Mouse (Mus musculus) neural tube, embryonic 12.5 days (tissue): ENCODE results near the gene Rptor. TPM values are rescaled to one million over a fixed set of nuclear protein-coding genes. Genes with fewer than 3 reads are reported as not detected.

ENCODE experiments used
- ATAC-seq: fragments of 200-750 bp; cut with Nextera tagmentation; 2 replicates; pipeline ENCODE4 v1.8.0; 2017; ENCODE audit warnings: low read depth, mild to moderate bottlenecking, moderate TSS enrichment, moderate library complexity; ENCODE audit not compliant: low FRiP score
- H3K27ac ChIP-seq: fragments of 300-500 bp; sonication (generic); 2 replicates; pipeline ENCODE4 v1.5.1; 2016
- H3K27me3 ChIP-seq: fragments of 300-500 bp; sonication (generic); replicated peaks from 2 replicates; pipeline ENCODE4 v1.6.1; 2016; ENCODE audit warnings: mild to moderate bottlenecking
- H3K36me3 ChIP-seq: fragments of 300-500 bp; sonication (generic); 2 replicates; pipeline ENCODE4 v1.6.1; 2016; ENCODE audit warnings: mild to moderate bottlenecking
- H3K4me1 ChIP-seq: fragments of 300-500 bp; sonication (generic); 2 replicates; pipeline ENCODE4 v1.6.1; 2016
- H3K4me2 ChIP-seq: fragments of 300-500 bp; sonication (generic); replicated peaks from 2 replicates; pipeline ENCODE4 v1.6.1; 2016; ENCODE audit warnings: mild to moderate bottlenecking
- H3K4me3 ChIP-seq: fragments of 300-500 bp; sonication (generic); 2 replicates; pipeline ENCODE4 v1.5.1; 2016
- H3K9ac ChIP-seq: fragments of 300-500 bp; sonication (generic); 2 replicates; pipeline ENCODE4 v1.6.1; 2016; ENCODE audit warnings: mild to moderate bottlenecking
- H3K9me3 ChIP-seq: fragments of 300-500 bp; sonication (generic); 2 replicates; pipeline ENCODE4 v1.6.1; 2016; ENCODE audit warnings: mild to moderate bottlenecking
- WGBS: fragments of 180-500 bp; shearing (Covaris S2); methylation state at CpG from one replicate; pipeline ENCODE4 v1.1.7; 2016; 5-methylcytosine and 5-hydroxymethylcytosine counted together
- polyA plus RNA-seq: library from polyadenylated mRNA; unstranded; fragments of >200 nt; fragmentation: Nextera tagmentation; extraction: Ambion mirVana; gene quantifications from 2 replicates; pipeline ENCODE4 v1.2.1, GENCODE M21; 2016

The Rptor gene
- polyA plus RNA-seq, 1 experiment from 2014 or later, result 17.8 TPM

DNA sequence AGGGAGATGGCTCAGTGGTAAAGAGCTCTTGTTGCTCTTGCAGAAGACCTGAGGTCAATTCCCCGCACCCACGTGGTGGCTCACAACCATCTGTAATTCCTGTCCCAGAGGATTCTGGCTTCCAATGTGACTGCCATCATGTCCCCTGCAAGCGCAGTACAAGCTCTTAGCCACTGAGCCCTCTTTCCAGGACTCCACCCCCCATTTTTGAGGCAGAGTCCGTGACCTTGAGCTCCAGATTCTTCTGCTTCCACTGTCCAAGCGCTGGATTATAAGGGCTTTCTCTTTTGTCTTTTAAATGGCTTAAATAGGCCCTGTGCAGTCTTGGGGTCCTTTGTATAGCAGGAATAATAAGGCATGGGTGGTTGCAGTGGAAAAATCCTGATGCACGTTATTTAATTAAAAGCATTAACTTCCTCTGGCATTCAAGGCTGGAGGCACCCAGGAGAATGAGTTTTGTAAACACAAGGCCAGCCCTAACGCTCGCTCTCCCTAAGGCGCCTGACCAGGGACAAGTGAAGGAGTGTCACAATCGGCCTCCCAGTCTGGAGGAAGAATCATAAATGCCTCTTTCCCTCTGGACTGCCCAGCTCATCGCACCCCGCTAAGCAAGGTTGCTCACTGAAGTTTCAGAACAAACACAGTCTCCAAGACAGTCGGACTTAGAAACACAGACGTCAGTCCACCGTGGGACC lies 30.2 kb upstream of the Rptor start:
- Histone ChIP-seq H3K4me2 (no peak overlapping the region), H3K9me3 (no peaks in the 10 kb centered on the region), H3K36me3 (no peaks in the 10 kb centered on the region), H3K4me3 (no peak overlapping the region), H3K27ac (no peak overlapping the region), H3K27me3 (no peaks in the 10 kb centered on the region), H3K9ac (no peak overlapping the region), H3K4me1 (peaks cover 14% of the 10 kb centered on the region; the same call in 1 of the 2 replicates)
- ATAC-seq, result no peak
- 53% methylated on average over 15 of the region's 15 CpGs for WGBS

GRCm38 (mm10) chr11:119576855-119577254 lies 25.9 kb upstream of the Rptor start:
- H3K9ac ChIP-seq, result no peak overlapping the region
- no peak overlapping the region for H3K27ac ChIP-seq

GRCm38 (mm10) chr11:119577721-119578120 lies 25.0 kb upstream of the Rptor start:
- H3K27ac ChIP-seq, result no peak overlapping the region
- H3K4me1 ChIP-seq, result peaks cover 11% of the 10 kb centered on the region; the same call in 1 of the 2 replicates
- no peak overlapping the region for H3K4me3 ChIP-seq
- H3K36me3 ChIP-seq, result no peaks in the 10 kb centered on the region
- no peak for ATAC-seq
- no peaks in the 10 kb centered on the region for H3K9me3 ChIP-seq
- 79% methylated on average over 2 of the region's 2 CpGs for WGBS
- H3K27me3 ChIP-seq, result no peaks in the 10 kb centered on the region
- no peak overlapping the region for H3K4me2 ChIP-seq
- H3K9ac ChIP-seq, result no peak overlapping the region

More at GRCm38 (mm10) chr11:119576855-119577254, 25.9 kb upstream of the Rptor start:
- no peak overlapping the region for H3K4me2 ChIP-seq
- 19% methylated on average over 4 of the region's 4 CpGs for WGBS
- ATAC-seq, result no peak
- H3K4me1 ChIP-seq, result peaks cover 16% of the 10 kb centered on the region; the same call in 1 of the 2 replicates
- H3K9me3 ChIP-seq, result no peaks in the 10 kb centered on the region
- no peaks in the 10 kb centered on the region for H3K27me3 ChIP-seq
- H3K4me3 ChIP-seq, result no peak overlapping the region
- H3K36me3 ChIP-seq, result no peaks in the 10 kb centered on the region

DNA sequence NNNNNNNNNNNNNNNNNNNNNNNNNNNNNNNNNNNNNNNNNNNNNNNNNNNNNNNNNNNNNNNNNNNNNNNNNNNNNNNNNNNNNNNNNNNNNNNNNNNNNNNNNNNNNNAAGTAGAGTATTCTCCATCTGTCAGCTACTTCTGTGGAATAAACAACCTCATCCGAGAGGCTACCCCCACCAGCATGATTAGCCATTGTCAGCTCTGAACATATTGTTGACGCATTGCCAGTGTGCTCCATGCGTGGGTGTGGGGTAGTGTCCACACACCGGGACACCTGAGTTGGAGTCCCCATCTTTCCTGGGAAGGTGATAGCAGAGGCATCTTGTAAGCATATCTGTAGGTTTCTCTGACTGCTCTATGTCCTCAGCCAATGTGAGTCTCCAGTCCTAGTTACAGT lies 16.2 kb upstream of the Rptor start:
- 86% methylated on average over 4 of the region's 4 CpGs for WGBS
- Histone ChIP-seq H3K27me3 (no peaks in the 10 kb centered on the region), H3K4me2 (no peak overlapping the region), H3K4me3 (no peak overlapping the region), H3K4me1 (peaks cover 6% of the 10 kb centered on the region; the same call in 1 of the 2 replicates), H3K36me3 (no peaks in the 10 kb centered on the region), H3K27ac (no peak overlapping the region), H3K9me3 (no peaks in the 10 kb centered on the region), H3K9ac (no peak overlapping the region)
- no peak for ATAC-seq

GRCm38 (mm10) chr11:119587112-119587511 lies 15.6 kb upstream of the Rptor start:
- Histone ChIP-seq H3K4me2 (no peak overlapping the region), H3K9me3 (no peaks in the 10 kb centered on the region), H3K27me3 (no peaks in the 10 kb centered on the region), H3K9ac (no peak overlapping the region), H3K4me1 (peaks cover 6% of the 10 kb centered on the region; the same call in 1 of the 2 replicates), H3K4me3 (no peak overlapping the region), H3K36me3 (no peaks in the 10 kb centered on the region), H3K27ac (no peak overlapping the region)
- no peak for ATAC-seq
- 73% methylated on average over 5 of the region's 5 CpGs for WGBS

- Histone ChIP-seq H3K9ac (no peak overlapping the region), H3K4me1 (peaks cover 18% of the 10 kb centered on the region), H3K27ac (no peak overlapping the region), H3K4me3 (no peak overlapping the region), H3K4me2 (no peak overlapping the region), H3K36me3 (no peaks in the 10 kb centered on the region), H3K27me3 (no peaks in the 10 kb centered on the region), H3K9me3 (no peaks in the 10 kb centered on the region)
- ATAC-seq, result no peak
- WGBS, result 89% methylated on average over 7 of the region's 7 CpGs
Measured at GRCm38 (mm10) chr11:119589242-119589641, 13.5 kb upstream of the Rptor start.

GRCm38 (mm10) chr11:119593966-119594365 lies 8.7 kb upstream of the Rptor start:
- Histone ChIP-seq H3K4me2 (no peak overlapping the region), H3K27ac (no peak overlapping the region), H3K27me3 (no peaks in the 10 kb centered on the region), H3K4me1 (peaks cover 12% of the 10 kb centered on the region), H3K9ac (no peak overlapping the region), H3K36me3 (no peaks in the 10 kb centered on the region), H3K9me3 (no peaks in the 10 kb centered on the region), H3K4me3 (no peak overlapping the region)
- no peak for ATAC-seq
- WGBS, result 28% methylated on average over 3 of the region's 3 CpGs

DNA sequence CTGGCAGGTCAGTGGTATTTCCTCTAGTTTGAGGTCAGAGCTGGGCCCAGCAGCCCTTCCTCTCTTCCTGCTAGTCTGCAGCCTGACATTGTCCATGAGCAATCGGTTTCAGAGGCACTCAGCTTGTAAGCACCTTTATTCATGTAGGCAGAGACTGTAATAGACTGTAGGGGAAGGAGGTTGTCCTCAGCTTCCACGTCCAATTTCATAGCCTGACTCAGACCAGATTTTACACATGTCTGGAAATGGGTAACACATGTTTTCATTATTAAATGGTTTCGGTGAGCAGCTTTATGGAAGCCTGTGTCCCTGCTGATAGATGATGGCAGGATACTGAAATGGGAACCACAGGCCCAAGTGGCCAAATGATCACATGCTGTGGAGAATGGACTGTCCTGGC lies 3.8 kb upstream of the Rptor start:
- Histone ChIP-seq H3K4me3 (no peak overlapping the region), H3K36me3 (no peaks in the 10 kb centered on the region), H3K9me3 (no peaks in the 10 kb centered on the region), H3K27ac (no peak overlapping the region), H3K4me2 (no peak overlapping the region), H3K9ac (no peak overlapping the region), H3K4me1 (peaks cover 3% of the 10 kb centered on the region), H3K27me3 (no peaks in the 10 kb centered on the region)
- ATAC-seq, result no peak
- WGBS, result 57% methylated on average over 3 of the region's 3 CpGs

- ATAC-seq, result no peak
- 84% methylated on average over 1 of the region's 1 CpGs for WGBS
- H3K27ac ChIP-seq, result no peak overlapping the region
Measured at GRCm38 (mm10) chr11:119600286-119600685, 2.4 kb upstream of the Rptor start.

DNA sequence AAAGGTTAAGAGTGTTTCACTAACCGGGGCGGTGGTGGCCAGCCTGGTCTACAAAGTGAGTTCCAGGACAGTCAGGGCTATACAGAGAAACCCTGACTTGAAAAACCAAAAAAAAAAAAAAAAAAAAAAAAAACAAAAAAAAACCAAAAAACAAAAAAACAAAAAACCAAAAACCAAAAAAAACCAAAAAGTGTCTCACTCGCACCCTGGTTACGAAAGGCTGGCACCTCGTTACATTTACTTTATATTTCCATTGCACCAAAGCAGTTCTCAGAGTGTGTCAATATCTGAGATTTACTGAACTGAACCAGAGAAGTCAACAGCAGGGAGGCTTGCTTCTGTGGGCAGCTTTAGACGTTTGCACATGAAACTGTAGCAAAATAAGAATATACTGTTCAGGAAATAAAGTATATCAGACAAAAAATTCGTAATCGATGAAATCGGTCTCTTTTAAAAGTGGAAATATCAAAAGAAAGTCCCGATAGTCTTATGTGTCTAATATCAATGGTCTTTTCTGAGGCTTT lies 466 bp upstream of the Rptor start:
- no peak overlapping the region for H3K27ac ChIP-seq
- H3K9me3 ChIP-seq, result no peaks in the 10 kb centered on the region
- no peak overlapping the region for H3K9ac ChIP-seq
- ATAC-seq, result no peak
- peaks cover 11% of the 10 kb centered on the region for H3K4me1 ChIP-seq
- no peaks in the 10 kb centered on the region for H3K36me3 ChIP-seq
- no peaks in the 10 kb centered on the region for H3K27me3 ChIP-seq
- peak overlapping the region; percentile 89 for H3K4me2 ChIP-seq
- WGBS, result 34% methylated on average over 10 of the region's 10 CpGs
- H3K4me3 ChIP-seq, result no peak overlapping the region; the same call in 1 of the 2 replicates

More at GRCm38 (mm10) chr11:119600286-119600685, 2.4 kb upstream of the Rptor start:
- Histone ChIP-seq H3K4me2 (no peak overlapping the region), H3K27me3 (no peaks in the 10 kb centered on the region), H3K36me3 (no peaks in the 10 kb centered on the region), H3K9ac (no peak overlapping the region), H3K9me3 (no peaks in the 10 kb centered on the region), H3K4me3 (no peak overlapping the region), H3K4me1 (peaks cover 11% of the 10 kb centered on the region)

DNA sequence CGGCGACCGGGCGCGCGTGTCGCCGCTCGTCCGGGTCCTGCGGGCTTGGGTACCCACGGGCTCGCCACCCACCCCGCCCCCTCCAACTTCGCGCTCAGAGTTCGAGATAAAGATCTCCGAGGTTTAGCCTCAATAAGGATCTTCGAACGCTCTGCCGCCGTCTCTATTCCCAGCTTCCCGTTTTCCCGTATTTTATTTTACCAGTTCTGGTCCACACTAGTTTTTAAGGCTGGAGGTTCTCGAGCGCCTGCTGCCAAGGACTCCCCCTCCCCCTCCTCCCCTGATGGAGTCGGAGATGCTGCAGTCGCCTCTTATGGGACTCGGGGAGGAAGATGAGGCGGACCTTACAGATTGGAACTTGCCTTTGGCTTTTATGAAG lies 811 bp downstream of the Rptor start:
- Histone ChIP-seq H3K9me3 (no peaks in the 10 kb centered on the region), H3K27me3 (no peaks in the 10 kb centered on the region), H3K4me3 (peak overlapping the region; percentile 100), H3K9ac (peak overlapping the region; percentile 97), H3K4me1 (peaks cover 11% of the 10 kb centered on the region), H3K27ac (peak overlapping the region; percentile 78), H3K4me2 (peak overlapping the region; percentile 89), H3K36me3 (peaks cover 6% of the 10 kb centered on the region; the same call in 1 of the 2 replicates)
- WGBS, result under 1% methylated on average over 30 of the region's 30 CpGs
- no peak for ATAC-seq

DNA sequence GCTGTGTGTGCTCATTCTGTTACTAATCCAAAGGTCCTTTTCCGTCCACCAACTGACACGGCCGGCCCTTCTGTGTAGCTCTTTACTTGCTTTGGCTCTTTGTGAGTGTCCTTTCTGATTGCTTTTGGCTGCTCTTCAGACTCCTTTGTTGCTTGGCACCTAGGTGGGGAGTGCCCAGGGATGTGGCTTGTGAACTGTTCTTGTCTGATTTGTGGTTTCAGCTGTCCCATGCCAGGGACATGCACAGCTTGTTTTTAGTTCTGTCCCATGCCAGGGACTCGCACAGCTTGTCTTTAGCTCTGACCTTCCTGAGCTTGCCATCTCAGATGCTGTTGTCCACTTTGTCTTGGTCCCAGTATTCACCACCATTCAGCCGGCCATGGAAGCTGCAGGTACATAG lies 4.8 kb downstream of the Rptor start:
- no peaks in the 10 kb centered on the region for H3K9me3 ChIP-seq
- ATAC-seq, result no peak
- H3K4me3 ChIP-seq, result no peak overlapping the region
- 93% methylated on average over 5 of the region's 5 CpGs for WGBS
- H3K4me2 ChIP-seq, result no peak overlapping the region
- no peaks in the 10 kb centered on the region for H3K27me3 ChIP-seq
- H3K4me1 ChIP-seq, result peaks cover 11% of the 10 kb centered on the region
- no peak overlapping the region for H3K27ac ChIP-seq
- no peak overlapping the region for H3K9ac ChIP-seq
- H3K36me3 ChIP-seq, result peaks cover 6% of the 10 kb centered on the region; the same call in 1 of the 2 replicates

DNA sequence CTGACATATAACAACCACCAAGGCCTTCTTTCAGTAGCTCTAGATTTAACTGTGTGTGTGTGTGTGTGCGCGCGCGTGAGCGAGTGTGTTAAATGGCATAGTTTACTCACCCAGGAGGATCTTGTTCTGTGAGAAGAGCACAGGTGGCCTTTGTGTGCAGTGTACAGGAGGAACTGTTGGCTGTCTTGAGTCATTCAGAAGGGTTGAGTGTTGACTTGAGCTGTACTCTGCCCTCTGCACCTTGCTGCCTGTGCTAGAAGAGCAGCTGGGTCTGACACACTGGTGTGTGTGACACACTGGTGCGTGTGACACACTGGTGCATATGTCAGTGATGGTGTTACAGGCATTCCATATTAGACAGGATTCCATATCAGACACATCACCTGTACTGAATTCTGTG lies 8.8 kb downstream of the Rptor start:
- no peak for ATAC-seq
- 97% methylated on average over 6 of the region's 6 CpGs for WGBS
- H3K36me3 ChIP-seq, result peaks cover 6% of the 10 kb centered on the region; the same call in 1 of the 2 replicates
- H3K9ac ChIP-seq, result no peak overlapping the region
- H3K4me2 ChIP-seq, result no peak overlapping the region
- no peaks in the 10 kb centered on the region for H3K9me3 ChIP-seq
- no peaks in the 10 kb centered on the region for H3K4me1 ChIP-seq
- no peak overlapping the region for H3K4me3 ChIP-seq
- H3K27me3 ChIP-seq, result no peaks in the 10 kb centered on the region
- no peak overlapping the region for H3K27ac ChIP-seq
